Mouse (Mus musculus) heart, embryonic 12.5 days (tissue): Measurements from ENCODE around the gene 1190005I06Rik. TPM values are rescaled to one million over a fixed set of nuclear protein-coding genes. Genes with fewer than 3 reads are reported as not detected.

Experiments used
- ATAC-seq: fragments of 200-750 bp; cut with Nextera tagmentation; 2 replicates; pipeline ENCODE4 v1.8.0; 2017; ENCODE audit warnings: moderate TSS enrichment, moderate library complexity; ENCODE audit not compliant: insufficient number of reproducible peaks, low FRiP score
- H3K27ac ChIP-seq: fragments of 300-500 bp; sonication (generic); 2 replicates; pipeline ENCODE4 v1.5.1; 2016; ENCODE audit warnings: mild to moderate bottlenecking, moderate library complexity; ENCODE audit not compliant: poor library complexity, severe bottlenecking
- H3K27me3 ChIP-seq: fragments of 300-500 bp; sonication (generic); replicated peaks from 2 replicates; pipeline ENCODE4 v1.6.1; 2016; ENCODE audit warnings: mild to moderate bottlenecking, moderate library complexity
- H3K36me3 ChIP-seq: fragments of 300-500 bp; sonication (generic); 2 replicates; pipeline ENCODE4 v1.6.1; 2016; ENCODE audit warnings: mild to moderate bottlenecking, moderate library complexity
- H3K4me1 ChIP-seq: fragments of 300-500 bp; sonication (generic); replicated peaks from 2 replicates; pipeline ENCODE4 v1.6.1; 2016; ENCODE audit warnings: mild to moderate bottlenecking
- H3K4me2 ChIP-seq: fragments of 300-500 bp; sonication (generic); 2 replicates; pipeline ENCODE4 v1.6.1; 2016; ENCODE audit warnings: mild to moderate bottlenecking, moderate library complexity
- H3K4me3 ChIP-seq: fragments of 300-500 bp; sonication (generic); 2 replicates; pipeline ENCODE4 v1.5.1; 2016; ENCODE audit warnings: mild to moderate bottlenecking
- H3K9ac ChIP-seq: fragments of 300-500 bp; sonication (generic); 2 replicates; pipeline ENCODE4 v1.6.1; 2016; ENCODE audit warnings: mild to moderate bottlenecking, moderate library complexity
- H3K9me3 ChIP-seq: fragments of 300-500 bp; sonication (generic); replicated peaks from 2 replicates; pipeline ENCODE4 v1.6.1; 2016; ENCODE audit warnings: mild to moderate bottlenecking, moderate library complexity
- WGBS: fragments of 180-500 bp; shearing (Covaris S2); methylation state at CpG from one replicate; pipeline ENCODE4 v1.1.7; 2016; 5-methylcytosine and 5-hydroxymethylcytosine counted together
- polyA plus RNA-seq: library from polyadenylated mRNA; unstranded; fragments of >200 nt; fragmentation: Nextera tagmentation; extraction: Ambion mirVana; gene quantifications from 2 replicates; pipeline ENCODE4 v1.2.1, GENCODE M21; 2016

1190005I06Rik gene
- polyA plus RNA-seq, 1 experiment from 2014 or later = 6.7 TPM

- Histone ChIP-seq H3K9ac (peak within 1 kb of the TSS; percentile 99), H3K4me1 (peaks cover 47% of the 10 kb centered on the region), H3K9me3 (no peaks in the 10 kb centered on the region), H3K27me3 (no peaks in the 10 kb centered on the region), H3K27ac (peak within 1 kb of the TSS; percentile 88), H3K4me3 (peak within 1 kb of the TSS; percentile 85), H3K36me3 (peaks cover 31% of the 10 kb centered on the region), H3K4me2 (peak within 1 kb of the TSS; percentile 80)
- under 1% methylated on average over 105 of the region's 105 CpGs for WGBS
- peak; percentile 95 for ATAC-seq
Observed at GRCm38 (mm10) chr8:120667561-120668373, 20.3 kb upstream of the 1190005I06Rik start, which contains the start of the genes Gm27021 and Cox4i1. Gene Gm27021 (minus strand): TSS chr8:120668079. Gene Cox4i1 (plus strand): TSS chr8:120668222.

GRCm38 (mm10) chr8:120666807-120667470 lies 19.5 kb upstream of the 1190005I06Rik start:
- peaks cover 23% of the 10 kb centered on the region for H3K36me3 ChIP-seq
- 4% methylated on average over 17 of the region's 17 CpGs for WGBS
- ATAC-seq = no peak
- H3K27ac ChIP-seq = no peak overlapping the region
- H3K27me3 ChIP-seq = no peaks in the 10 kb centered on the region
- peak overlapping the region; percentile 80 for H3K4me2 ChIP-seq
- H3K4me1 ChIP-seq = peaks cover 50% of the 10 kb centered on the region
- H3K9me3 ChIP-seq = no peaks in the 10 kb centered on the region
- H3K9ac ChIP-seq = peak overlapping the region; percentile 99
- H3K4me3 ChIP-seq = peak overlapping the region; percentile 85

GRCm38 (mm10) chr8:120665726-120666455 lies 18.5 kb upstream of the 1190005I06Rik start:
- 81% methylated on average over 3 of the region's 3 CpGs for WGBS
- Histone ChIP-seq H3K36me3 (peaks cover 12% of the 10 kb centered on the region), H3K27ac (no peak overlapping the region), H3K9ac (peak overlapping the region; percentile 99), H3K4me3 (peak overlapping the region; percentile 85), H3K4me1 (peaks cover 50% of the 10 kb centered on the region), H3K27me3 (no peaks in the 10 kb centered on the region), H3K9me3 (no peaks in the 10 kb centered on the region), H3K4me2 (peak overlapping the region; percentile 80)
- ATAC-seq = no peak

GRCm38 (mm10) chr8:120664566-120664965 lies 17.1 kb upstream of the 1190005I06Rik start:
- no peak overlapping the region for H3K9ac ChIP-seq
- no peak for ATAC-seq
- 79% methylated on average over 6 of the region's 6 CpGs for WGBS
- no peak overlapping the region for H3K4me2 ChIP-seq
- no peaks in the 10 kb centered on the region for H3K9me3 ChIP-seq
- no peaks in the 10 kb centered on the region for H3K27me3 ChIP-seq
- H3K27ac ChIP-seq = no peak overlapping the region
- peaks cover 42% of the 10 kb centered on the region for H3K4me1 ChIP-seq
- peaks cover 6% of the 10 kb centered on the region; the same call in 1 of the 2 replicates for H3K36me3 ChIP-seq
- no peak overlapping the region for H3K4me3 ChIP-seq

- H3K4me2 ChIP-seq = no peak overlapping the region
Observed at GRCm38 (mm10) chr8:120657415-120657814, 10.0 kb upstream of the 1190005I06Rik start.

GRCm38 (mm10) chr8:120656322-120657052 lies 9.1 kb upstream of the 1190005I06Rik start:
- Histone ChIP-seq H3K4me2 (no peak overlapping the region), H3K36me3 (peaks cover 62% of the 10 kb centered on the region), H3K9me3 (no peaks in the 10 kb centered on the region), H3K9ac (no peak overlapping the region), H3K4me3 (no peak overlapping the region), H3K27ac (no peak overlapping the region), H3K4me1 (0 out of 2 replicates have a peak, but pooled peaks cover 3% of the 10 kb centered on the region), H3K27me3 (no peaks in the 10 kb centered on the region)
- 91% methylated on average over 7 of the region's 7 CpGs for WGBS
- no peak for ATAC-seq

More at GRCm38 (mm10) chr8:120657415-120657814, 10.0 kb upstream of the 1190005I06Rik start:
- Histone ChIP-seq H3K4me3 (no peak overlapping the region), H3K36me3 (peaks cover 62% of the 10 kb centered on the region), H3K4me1 (0 out of 2 replicates have a peak, but pooled peaks cover 6% of the 10 kb centered on the region), H3K9me3 (no peaks in the 10 kb centered on the region), H3K9ac (no peak overlapping the region), H3K27me3 (no peaks in the 10 kb centered on the region), H3K27ac (no peak overlapping the region)
- ATAC-seq = no peak
- 96% methylated on average over 8 of the region's 8 CpGs for whole genome bisulfite sequencing

GRCm38 (mm10) chr8:120644663-120645062 lies 2.8 kb downstream of the 1190005I06Rik start:
- Histone ChIP-seq H3K36me3 (no peaks in the 10 kb centered on the region), H3K4me2 (no peak overlapping the region), H3K4me1 (peaks cover 6% of the 10 kb centered on the region; the same call in 1 of the 2 replicates), H3K27ac (no peak overlapping the region), H3K9ac (no peak overlapping the region), H3K9me3 (no peaks in the 10 kb centered on the region), H3K4me3 (no peak overlapping the region), H3K27me3 (no peaks in the 10 kb centered on the region)
- 72% methylated on average over 7 of the region's 7 CpGs for WGBS
- no peak for ATAC-seq

- H3K27me3 ChIP-seq = 0 out of 2 replicates have a peak, but pooled peaks cover 2% of the 10 kb centered on the region
- H3K27ac ChIP-seq = no peak overlapping the region
- WGBS = 74% methylated on average over 10 of the region's 10 CpGs
- no peak for ATAC-seq
- H3K4me3 ChIP-seq = no peak overlapping the region
- H3K4me1 ChIP-seq = peaks cover 6% of the 10 kb centered on the region; the same call in 1 of the 2 replicates
- no peak overlapping the region for H3K4me2 ChIP-seq
- no peak overlapping the region for H3K9ac ChIP-seq
- no peaks in the 10 kb centered on the region for H3K9me3 ChIP-seq
- no peaks in the 10 kb centered on the region for H3K36me3 ChIP-seq
Observed at GRCm38 (mm10) chr8:120642031-120642662, 5.3 kb downstream of the 1190005I06Rik start.

GRCm38 (mm10) chr8:120641245-120641644 lies 6.2 kb downstream of the 1190005I06Rik start:
- H3K9ac ChIP-seq = no peak overlapping the region
- no peak overlapping the region for H3K4me3 ChIP-seq
- peaks cover 4% of the 10 kb centered on the region; the same call in 1 of the 2 replicates for H3K27me3 ChIP-seq
- H3K27ac ChIP-seq = peak overlapping the region; percentile 41; the same call in 1 of the 2 replicates
- no peaks in the 10 kb centered on the region for H3K36me3 ChIP-seq
- no peaks in the 10 kb centered on the region for H3K9me3 ChIP-seq
- 18% methylated on average over 8 of the region's 8 CpGs for WGBS
- peak; percentile 55; the same call in 1 of the 2 replicates for ATAC-seq
- H3K4me1 ChIP-seq = peaks cover 6% of the 10 kb centered on the region; the same call in 1 of the 2 replicates
- H3K4me2 ChIP-seq = 0 out of 2 replicates have a peak overlapping the region, but pooled peaks have one; percentile 25
